Mouse (Mus musculus) liver, embryonic 14.5 days (tissue): Measurements from ENCODE around the gene E2f6. TPM values are rescaled to one million over a fixed set of nuclear protein-coding genes. Genes with fewer than 3 reads are reported as not detected.

Experiments used
- ATAC-seq: fragments of 200-750 bp; cut with Nextera tagmentation; 2 replicates; pipeline ENCODE4 v1.8.0; 2017; ENCODE audit warnings: moderate number of reproducible peaks, mild to moderate bottlenecking, moderate library complexity; ENCODE audit not compliant: insufficient read depth
- DNase-seq, 3 experiments: peaks; one replicate each; pipeline ENCODE4 v3.0.0-alpha.2; 2012 to 2013; ENCODE audit warnings: low read depth in 3 of 3, low spot score in 3 of 3
- H3K27ac ChIP-seq: fragments of 300-500 bp; sonication (generic); 2 replicates; pipeline ENCODE4 v1.5.1; 2014; ENCODE audit warnings: moderate library complexity, mild to moderate bottlenecking, control low read depth, inconsistent platforms
- H3K27me3 ChIP-seq: fragments of 300-500 bp; sonication (generic); 2 replicates; pipeline ENCODE4 v1.6.1; 2014; ENCODE audit warnings: mild to moderate bottlenecking, low read length, moderate library complexity; ENCODE audit not compliant: control insufficient read depth, insufficient read depth
- H3K36me3 ChIP-seq: fragments of 300-500 bp; sonication (generic); replicated peaks from 2 replicates; pipeline ENCODE4 v1.6.1; 2014; ENCODE audit warnings: low read depth; ENCODE audit not compliant: control insufficient read depth, insufficient read depth
- H3K4me1 ChIP-seq, 2 experiments: fragments of 200-500 bp in 1 of 2; fragments of 300-500 bp in 1 of 2; sonication (generic) in 1 of 2; replicated peaks; 2 replicates each; pipeline ENCODE4 v1.6.1; 2012 to 2014; ENCODE audit warnings: antibody characterized with exemption in 1 of 2, inconsistent platforms in 1 of 2, low read length in 1 of 2; ENCODE audit not compliant: control insufficient read depth in 2 of 2, insufficient read depth in 2 of 2
- H3K4me2 ChIP-seq: fragments of 300-500 bp; sonication (generic); 2 replicates; pipeline ENCODE4 v1.6.1; 2014; ENCODE audit warnings: low read depth, mild to moderate bottlenecking, control low read depth, moderate library complexity
- H3K4me3 ChIP-seq, 2 experiments: fragments of 200-500 bp in 1 of 2; fragments of 300-500 bp in 1 of 2; sonication (generic) in 1 of 2; 2 replicates each; pipeline ENCODE4 v1.5.1; 2012 to 2014; ENCODE audit warnings: low read depth in 2 of 2, low read length in 2 of 2, mild to moderate bottlenecking in 2 of 2, control low read depth in 1 of 2, inconsistent platforms in 1 of 2, moderate library complexity in 1 of 2; ENCODE audit not compliant: insufficient read depth in 1 of 2
- H3K9ac ChIP-seq: fragments of 300-500 bp; sonication (generic); replicated peaks from 2 replicates; pipeline ENCODE4 v1.6.1; 2014; ENCODE audit warnings: mild to moderate bottlenecking, control low read depth, moderate library complexity
- H3K9me3 ChIP-seq: fragments of 300-500 bp; sonication (generic); 2 replicates; pipeline ENCODE4 v1.6.1; 2016; ENCODE audit warnings: low read length, mixed read lengths; ENCODE audit not compliant: control insufficient read depth
- CTCF ChIP-seq: IDR thresholded peaks from 2 replicates; pipeline ENCODE4 v1.5.1; 2016; ENCODE audit warnings: antibody characterized with exemption, low read depth, control low read depth
- EP300 ChIP-seq: IDR thresholded peaks from 2 replicates; pipeline ENCODE4 v1.6.1; 2016; ENCODE audit warnings: antibody characterized with exemption, low read depth
- WGBS: fragments of 180-500 bp; shearing (Covaris S2); extraction: QIAGEN DNeasy Blood & Tissue Kit; methylation state at CpG from one replicate; pipeline ENCODE4 v1.1.7; 2014; ENCODE audit not compliant: insufficient replicate concordance; 5-methylcytosine and 5-hydroxymethylcytosine counted together
- polyA plus RNA-seq, 2 experiments: library from polyadenylated mRNA; depleted of rRNA in 1 of 2; stranded (reverse) in 1 of 2; unstranded in 1 of 2; fragments of >200 nt; fragmentation: Nextera tagmentation in 1 of 2; extraction: Ambion mirVana in 1 of 2; gene quantifications; 2 replicates each; pipeline versions ENCODE4 v1.2.1 to v1.2.3; 2012 to 2014

E2f6 gene
- polyA plus RNA-seq, 2 experiments: 14.3 to 15.5 TPM

DNA sequence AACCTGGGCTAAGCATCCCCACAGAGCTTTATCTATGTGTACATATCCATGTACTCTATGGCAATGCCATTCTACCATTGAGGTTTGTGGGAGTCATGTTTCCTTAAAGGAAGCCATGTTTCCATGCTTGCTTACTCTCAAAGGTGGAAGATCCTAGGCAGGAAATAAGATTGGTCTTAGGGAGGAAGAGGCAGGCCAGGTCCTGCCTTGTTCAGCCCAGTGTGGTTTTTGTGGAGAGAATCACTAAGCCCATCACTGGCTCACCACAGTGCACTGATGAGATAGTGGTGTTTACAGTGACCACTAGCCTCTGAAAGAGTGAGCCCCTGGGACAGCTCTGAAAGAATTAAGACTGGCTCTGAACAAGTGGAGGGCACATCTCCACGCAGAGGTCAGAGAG lies 68.6 kb downstream of the E2f6 start:
- no peaks in the 10 kb centered on the region for H3K9me3 ChIP-seq
- ATAC-seq (no peak), DNase-seq (no peak)
- H3K27ac ChIP-seq: no peak overlapping the region
- 21% methylated on average over 1 of the region's 1 CpGs for WGBS
- no peaks in the 10 kb centered on the region for H3K36me3 ChIP-seq
- no peak for TF ChIP-seq CTCF
- no peak for TF ChIP-seq EP300
- H3K4me1 ChIP-seq: peaks cover 0 to 37% of the 10 kb centered on the region in 2 experiments; a peak in 3 of 4 replicates
- H3K27me3 ChIP-seq: no peaks in the 10 kb centered on the region
- no peak overlapping the region for H3K4me2 ChIP-seq
- H3K9ac ChIP-seq: no peak overlapping the region
- H3K4me3 ChIP-seq: no peak overlapping the region

DNA sequence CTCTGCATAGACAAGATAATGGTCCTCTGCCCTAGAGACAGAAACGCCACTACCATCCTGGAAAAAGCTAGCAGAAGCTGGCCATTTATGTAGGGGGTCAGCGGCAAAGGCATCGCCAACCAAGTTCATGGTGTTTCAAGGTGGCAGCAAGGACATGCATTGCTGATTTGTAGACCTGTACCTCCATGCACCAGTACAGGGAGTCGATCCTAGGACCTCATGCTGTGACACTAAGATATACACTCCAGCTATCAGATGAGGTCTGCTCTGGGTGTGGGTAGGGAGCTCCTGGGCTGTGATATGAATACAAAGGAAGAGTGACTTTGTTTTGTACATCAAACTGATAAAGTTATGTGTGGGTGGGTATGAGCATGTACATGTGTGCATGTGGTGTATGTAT lies 69.3 kb downstream of the E2f6 start:
- Histone ChIP-seq H3K4me1 (peaks cover 0 to 30% of the 10 kb centered on the region in 2 experiments; a peak in 3 of 4 replicates), H3K9me3 (no peaks in the 10 kb centered on the region), H3K9ac (no peak overlapping the region), H3K36me3 (no peaks in the 10 kb centered on the region), H3K4me2 (no peak overlapping the region), H3K4me3 (no peak overlapping the region), H3K27ac (no peak overlapping the region), H3K27me3 (no peaks in the 10 kb centered on the region)
- ATAC-seq: peak; percentile 23; the same call in 1 of the 2 replicates
- no peak for TF ChIP-seq EP300
- no peak for TF ChIP-seq CTCF
- 57% methylated on average over 4 of the region's 4 CpGs for WGBS
- no peak for DNase-seq

DNA sequence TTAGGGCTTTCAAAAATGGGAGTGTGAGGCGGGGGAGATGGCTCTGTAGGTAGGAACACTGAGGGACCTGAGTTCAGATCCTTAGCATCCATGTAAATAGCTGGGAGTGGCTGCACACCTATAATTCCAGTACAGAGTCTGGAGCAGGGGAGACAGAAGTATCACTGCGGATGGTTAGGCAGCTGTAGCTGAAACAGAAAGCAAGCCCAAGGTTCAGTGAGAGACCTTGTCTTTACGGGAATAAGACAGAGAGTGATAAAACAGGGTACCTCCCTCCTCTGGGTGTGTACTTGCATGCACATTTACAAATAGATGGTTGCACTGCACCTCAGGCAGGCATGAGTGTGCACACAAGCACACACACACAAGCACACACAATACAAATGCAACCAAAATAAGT lies 71.7 kb downstream of the E2f6 start:
- peaks cover 0 to 11% of the 10 kb centered on the region in 2 experiments; a peak in 2 of 4 replicates for H3K4me1 ChIP-seq
- DNase-seq (no peak), ATAC-seq (no peak)
- no peaks in the 10 kb centered on the region for H3K9me3 ChIP-seq
- no peak overlapping the region for H3K4me2 ChIP-seq
- no peaks in the 10 kb centered on the region for H3K27me3 ChIP-seq
- no peak overlapping the region for H3K9ac ChIP-seq
- H3K27ac ChIP-seq: no peak overlapping the region
- WGBS: 47% methylated on average over 3 of the region's 3 CpGs
- TF ChIP-seq EP300 (no peak), CTCF (no peak)
- H3K4me3 ChIP-seq: no peak overlapping the region
- no peaks in the 10 kb centered on the region for H3K36me3 ChIP-seq

DNA sequence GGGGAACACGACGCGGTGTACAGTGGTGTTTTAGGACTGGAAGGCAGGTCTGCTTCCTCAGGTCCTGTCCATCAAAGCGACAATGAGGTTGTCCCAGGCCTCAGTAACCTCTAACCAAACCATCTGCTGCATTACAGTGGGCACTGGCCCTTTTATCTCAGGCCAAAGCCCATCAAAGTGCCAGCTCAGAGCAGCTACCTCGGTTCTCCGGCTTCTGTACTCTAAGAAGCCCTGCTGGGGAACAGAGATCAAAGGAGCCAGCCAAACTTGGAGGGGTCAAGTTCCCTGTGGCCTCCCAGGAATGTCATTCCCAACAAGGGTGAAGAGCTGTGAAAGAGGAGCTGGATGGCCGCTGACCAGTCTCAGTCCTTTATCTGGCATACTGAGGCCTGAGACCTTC lies 72.3 kb downstream of the E2f6 start:
- H3K36me3 ChIP-seq: no peaks in the 10 kb centered on the region

DNA sequence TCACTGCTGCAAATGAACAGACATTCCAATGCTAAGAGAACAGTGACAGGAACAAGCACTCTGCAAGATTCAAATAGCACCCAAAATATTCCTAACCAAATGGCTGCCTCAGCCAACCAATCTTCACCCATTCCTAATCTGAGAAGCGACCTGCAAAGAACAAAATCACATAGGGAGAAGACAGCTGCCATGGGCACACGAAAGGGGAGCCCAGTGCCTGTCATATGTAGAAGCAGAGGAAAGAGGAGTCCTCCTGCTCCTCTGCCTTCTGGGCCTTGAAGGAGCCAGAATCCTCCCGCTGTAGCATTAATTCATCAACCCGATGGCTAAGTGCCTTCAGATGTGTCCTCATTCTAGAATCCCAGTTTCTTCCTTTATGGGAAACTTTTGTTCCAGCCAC lies 73.8 kb downstream of the E2f6 start:
- Histone ChIP-seq H3K27ac (no peak overlapping the region), H3K36me3 (no peaks in the 10 kb centered on the region), H3K27me3 (no peaks in the 10 kb centered on the region), H3K9ac (no peak overlapping the region), H3K4me2 (no peak overlapping the region), H3K4me1 (peaks cover 0 to 6% of the 10 kb centered on the region in 2 experiments; a peak in 2 of 4 replicates), H3K9me3 (no peaks in the 10 kb centered on the region), H3K4me3 (no peak overlapping the region)
- WGBS: 61% methylated on average over 4 of the region's 4 CpGs
- DNase-seq: no peak
- TF ChIP-seq EP300 (no peak), CTCF (no peak)
- no peak for ATAC-seq

More for the DNA sequence above, 72.3 kb downstream of the E2f6 start:
- Histone ChIP-seq H3K9me3 (no peaks in the 10 kb centered on the region), H3K27ac (no peak overlapping the region), H3K4me3 (no peak overlapping the region), H3K27me3 (no peaks in the 10 kb centered on the region), H3K4me1 (peaks cover 0 to 11% of the 10 kb centered on the region in 2 experiments; a peak in 2 of 4 replicates), H3K4me2 (no peak overlapping the region), H3K9ac (no peak overlapping the region)
- DNase-seq (no peak), ATAC-seq (no peak)
- TF ChIP-seq EP300 (no peak), CTCF (no peak)
- WGBS: 71% methylated on average over 7 of the region's 7 CpGs
